Mouse (Mus musculus) telencephalon, adult 2 months (tissue): Measurements from ENCODE around the gene Gm20388.

Source experiments
- DNase-seq: peaks from one replicate; pipeline ENCODE4 v3.0.0-alpha.2; 2011; ENCODE audit warnings: low read depth, low spot score

The Gm20388 gene

DNA sequence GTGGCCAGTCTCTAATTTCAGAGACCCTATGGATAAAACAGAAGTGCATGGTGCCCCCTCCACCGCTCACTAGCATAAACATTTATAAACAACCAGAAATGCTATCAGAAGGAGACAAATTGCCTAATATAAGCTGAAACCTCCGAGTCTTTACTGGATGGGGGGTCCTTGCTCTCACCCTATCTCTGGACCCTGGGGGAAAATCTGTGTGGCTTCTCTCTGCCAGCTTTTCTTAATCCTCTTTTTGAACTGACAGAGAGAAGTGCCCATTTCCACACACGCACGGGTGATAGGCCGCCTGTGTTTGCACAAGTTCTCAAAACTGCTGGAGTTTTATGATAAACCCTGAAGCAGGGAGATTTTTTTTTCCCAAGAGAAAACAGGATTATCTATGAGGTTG lies 3744.1 kb downstream of the Gm20388 start:
- no peak for DNase-seq

DNA sequence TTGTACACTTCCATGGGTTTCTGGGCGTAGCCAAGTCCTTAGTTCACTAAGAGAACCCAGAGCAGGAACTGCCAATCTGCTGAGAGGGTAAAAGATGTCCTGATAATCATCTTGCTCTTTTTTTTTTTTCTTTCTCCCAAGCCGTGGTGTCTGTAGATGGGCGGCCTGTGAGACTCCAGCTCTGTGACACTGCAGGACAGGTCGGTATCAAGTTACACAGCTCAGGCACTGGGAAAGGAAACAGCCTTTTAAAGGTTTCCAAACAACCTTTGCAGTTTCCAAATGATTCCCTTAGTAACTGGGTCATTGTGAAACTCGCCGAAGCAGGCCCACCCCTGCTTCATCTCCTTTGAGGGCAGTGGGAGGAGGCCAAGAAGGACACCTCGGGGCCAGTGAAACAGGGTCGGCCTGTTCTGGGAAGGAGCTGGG lies 3744.7 kb downstream of the Gm20388 start:
- no peak for DNase-seq

DNA sequence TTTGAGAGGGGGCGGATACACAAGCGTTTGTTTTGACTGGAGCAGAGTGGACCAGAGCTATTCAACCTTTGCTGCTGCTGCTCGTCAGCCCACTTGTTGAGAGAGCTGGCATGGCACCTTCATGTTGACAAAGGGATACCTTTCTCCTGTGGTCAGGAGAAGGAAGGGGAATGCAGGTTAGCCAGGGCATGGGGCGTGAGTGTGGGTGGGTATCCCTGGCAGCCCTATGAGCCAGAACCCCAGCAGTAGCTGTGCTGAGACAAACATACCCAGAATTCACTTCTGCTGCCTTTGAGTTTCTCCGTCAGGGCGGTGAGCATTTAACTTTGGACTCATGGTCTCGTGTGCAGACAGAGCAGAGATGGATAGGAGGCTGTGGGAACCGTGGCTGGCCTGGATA lies 3747.2 kb downstream of the Gm20388 start:
- no peak for DNase-seq

DNA sequence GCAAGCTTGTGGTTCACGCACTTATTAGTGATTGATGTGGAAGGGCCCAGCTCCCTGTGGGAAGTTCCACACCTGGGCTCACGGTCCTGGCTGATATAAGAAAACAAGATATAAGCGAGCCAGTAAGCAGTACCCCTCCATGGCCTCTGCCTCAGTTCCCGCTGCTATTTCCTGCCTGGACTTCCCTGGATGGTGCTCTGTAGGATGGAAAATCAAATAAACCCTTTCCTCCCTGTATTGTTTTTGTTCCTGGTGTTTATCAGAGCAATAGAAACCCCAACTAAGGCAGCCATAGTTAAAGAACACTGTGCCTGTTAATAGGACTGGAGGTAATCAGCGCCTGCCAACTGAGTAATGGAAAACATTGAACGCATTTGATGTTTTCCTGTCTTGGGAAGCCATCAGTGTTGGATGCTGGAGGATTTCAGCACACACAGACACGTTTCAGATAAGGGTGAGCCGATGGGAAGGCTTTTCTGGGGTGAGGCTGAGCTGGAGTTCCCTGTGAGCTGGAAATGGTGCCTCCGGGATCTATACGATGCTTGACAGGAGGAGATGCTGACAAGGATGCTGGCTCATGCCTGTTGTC lies 3748.9 kb downstream of the Gm20388 start:
- no peak for DNase-seq

DNA sequence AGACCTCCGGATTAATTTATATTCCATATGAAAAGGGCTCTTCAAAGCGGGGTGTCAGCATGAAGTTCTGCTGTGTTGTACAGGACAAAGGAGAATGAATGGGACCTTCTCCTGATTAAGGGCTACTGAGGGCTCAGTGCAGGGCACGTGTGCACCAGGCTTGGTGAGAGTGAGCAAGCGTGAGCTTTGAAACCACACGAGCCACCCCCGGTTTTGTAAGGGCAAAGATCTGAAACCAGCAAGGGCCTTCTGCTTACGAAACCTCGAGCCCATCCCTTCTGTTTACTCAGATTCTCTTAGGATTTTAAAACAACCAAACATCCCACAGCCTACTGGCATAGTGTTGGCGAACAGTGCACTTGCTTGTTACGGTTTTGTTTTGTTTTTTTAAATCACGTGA lies 3750.9 kb downstream of the Gm20388 start:
- no peak for DNase-seq

DNA sequence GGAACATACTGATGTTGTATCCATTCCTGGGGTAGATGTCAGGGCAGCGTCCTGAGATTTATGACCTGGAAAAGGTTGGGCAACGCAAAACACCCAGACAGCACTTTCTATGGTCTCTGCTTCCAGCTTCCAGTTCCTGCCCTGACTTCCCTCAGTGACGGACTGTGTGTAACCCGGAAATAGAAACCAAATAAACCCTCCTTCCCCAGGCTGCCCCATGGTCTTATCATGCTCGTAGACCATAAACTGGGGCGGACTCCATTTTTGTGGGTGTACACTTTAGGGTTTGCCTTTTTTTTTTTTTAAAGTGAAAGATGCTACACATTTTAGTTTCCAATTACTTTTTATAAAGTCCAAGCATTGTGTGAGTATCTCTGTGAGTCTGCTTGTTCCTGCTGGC lies 3754.9 kb downstream of the Gm20388 start:
- no peak for DNase-seq

DNA sequence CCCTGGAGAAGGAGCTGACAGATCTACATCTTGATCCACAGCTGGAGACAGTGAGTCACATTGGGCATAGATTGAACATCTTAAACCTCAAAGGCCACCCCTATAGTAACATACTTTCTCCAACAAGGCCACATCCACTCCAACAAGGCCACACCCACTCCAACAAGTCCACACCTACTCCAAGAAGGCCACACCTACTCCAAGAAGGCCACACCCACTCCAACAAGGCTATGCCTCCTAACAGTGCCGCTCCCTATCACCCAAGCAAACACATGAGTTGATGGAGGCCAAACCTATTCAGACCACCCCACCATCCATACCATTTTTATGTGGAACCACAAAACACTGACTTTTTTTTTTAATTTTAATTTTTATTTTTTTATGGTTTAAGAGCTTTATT lies 3756.2 kb downstream of the Gm20388 start:
- DNase-seq, result no peak

DNA sequence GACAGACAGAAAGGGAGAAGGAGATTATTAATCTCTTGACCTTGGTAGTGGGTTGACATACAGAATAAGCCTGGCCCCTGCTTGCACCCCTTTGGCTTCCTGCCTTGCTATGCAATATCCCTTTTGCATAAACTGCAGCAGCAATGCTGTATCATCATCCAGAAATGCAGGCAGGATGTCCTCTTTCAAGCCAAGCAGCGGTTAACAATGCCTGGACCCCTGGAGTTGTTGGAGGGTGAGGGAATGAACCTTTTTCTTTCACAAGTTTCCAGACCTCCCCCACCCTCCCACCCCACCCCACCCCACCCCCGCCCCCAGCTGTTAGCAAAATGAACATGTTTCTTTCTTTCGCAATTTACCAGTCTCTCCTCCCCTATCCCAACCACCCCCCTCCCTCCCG lies 3758.0 kb downstream of the Gm20388 start:
- no peak for DNase-seq

DNA sequence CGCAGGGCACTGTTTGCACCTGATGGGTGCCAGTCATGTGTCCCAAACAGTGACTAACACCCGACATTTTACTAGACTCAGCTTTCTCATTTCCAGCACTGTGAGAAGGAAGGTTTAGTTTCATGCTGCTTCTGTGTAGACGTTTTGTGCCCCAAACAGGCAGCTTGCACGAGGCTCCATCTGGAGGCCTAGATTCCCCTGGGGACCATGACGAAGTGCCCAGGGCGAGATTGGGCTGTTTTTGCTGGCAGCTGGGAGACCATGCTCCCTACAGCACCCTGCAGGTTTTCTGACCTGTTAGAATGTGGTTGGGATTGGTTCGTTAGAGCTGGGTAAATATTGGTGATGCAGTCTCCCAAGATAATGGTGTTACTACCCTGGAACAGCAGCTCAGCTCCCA lies 3760.1 kb downstream of the Gm20388 start:
- no peak for DNase-seq

DNA sequence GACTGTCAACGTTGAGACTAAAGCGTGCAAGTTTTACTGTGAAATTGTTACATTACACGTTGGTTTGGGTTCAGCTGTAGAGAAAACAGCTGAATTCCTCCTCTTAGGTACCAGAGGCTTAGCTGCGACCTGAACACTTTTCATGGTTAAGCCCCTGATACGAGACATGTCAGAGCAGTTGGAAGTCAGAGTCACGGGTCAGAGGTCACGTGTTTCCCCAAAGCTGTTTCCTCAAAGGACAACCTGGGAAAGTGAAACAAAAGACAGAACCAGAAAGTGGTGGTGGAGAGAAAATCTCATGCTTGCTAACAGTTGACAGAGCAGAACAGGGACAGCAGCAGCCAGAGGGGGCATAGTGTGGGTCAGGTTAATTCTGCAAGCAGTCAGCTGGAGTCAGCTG lies 3760.8 kb downstream of the Gm20388 start:
- no peak for DNase-seq

DNA sequence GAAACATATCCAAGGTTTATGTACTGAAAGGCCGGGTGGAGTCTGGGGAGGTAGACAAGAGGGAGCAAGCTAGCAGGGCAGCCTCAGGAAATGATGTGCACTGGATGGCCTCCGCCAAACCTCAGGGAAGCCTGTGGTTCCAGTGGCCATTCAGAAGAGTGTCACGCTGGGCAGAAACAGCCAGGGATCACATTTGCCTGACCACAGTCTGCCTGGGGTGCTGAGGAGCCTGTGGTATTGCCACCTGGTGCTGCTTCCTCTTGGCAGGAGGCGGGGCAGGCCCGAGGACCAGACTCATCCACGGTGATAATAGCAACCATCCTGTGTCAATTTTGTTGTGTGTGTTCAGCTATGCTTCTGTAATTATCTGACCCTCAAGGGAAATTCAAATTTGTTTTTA lies 3762.0 kb downstream of the Gm20388 start:
- no peak for DNase-seq

DNA sequence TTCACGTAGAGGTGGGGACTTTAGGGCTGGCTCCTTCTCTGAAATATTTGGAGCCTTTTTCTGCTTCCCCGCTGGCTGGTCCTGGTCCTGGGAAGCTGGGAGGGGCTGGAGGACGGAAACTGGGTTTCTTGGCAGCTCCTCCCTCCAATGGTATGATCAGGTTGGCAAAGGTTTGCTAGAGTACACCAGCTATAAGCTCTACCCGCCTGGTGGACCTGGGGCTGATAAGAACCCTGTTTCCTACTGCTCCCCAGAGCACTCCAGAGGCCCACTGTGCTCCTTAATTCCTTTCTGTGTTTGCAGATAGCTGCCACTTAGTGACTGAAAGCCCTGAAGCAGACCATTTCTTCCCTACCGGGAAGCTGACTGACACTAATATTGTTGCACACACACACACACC lies 3765.0 kb downstream of the Gm20388 start:
- no peak for DNase-seq

DNA sequence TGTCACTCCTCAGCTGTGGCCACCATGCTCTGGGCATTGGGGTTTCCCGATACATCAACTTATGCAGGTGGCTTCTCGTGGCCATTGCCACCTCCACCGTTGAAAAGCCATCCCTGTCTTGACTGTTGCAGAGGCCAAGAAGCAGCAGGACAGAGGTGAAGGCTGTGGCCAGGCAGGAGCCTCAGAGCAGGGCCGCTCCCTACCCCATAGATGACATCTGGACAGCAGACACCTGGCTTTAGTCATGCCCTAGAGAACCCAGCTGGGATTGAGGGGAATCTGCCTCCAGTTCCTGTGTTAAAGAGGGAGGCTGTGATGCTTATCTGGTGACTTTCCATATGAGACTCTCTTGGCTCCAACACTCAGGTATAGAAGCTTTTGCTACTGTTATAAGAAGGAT lies 3767.7 kb downstream of the Gm20388 start:
- no peak for DNase-seq

DNA sequence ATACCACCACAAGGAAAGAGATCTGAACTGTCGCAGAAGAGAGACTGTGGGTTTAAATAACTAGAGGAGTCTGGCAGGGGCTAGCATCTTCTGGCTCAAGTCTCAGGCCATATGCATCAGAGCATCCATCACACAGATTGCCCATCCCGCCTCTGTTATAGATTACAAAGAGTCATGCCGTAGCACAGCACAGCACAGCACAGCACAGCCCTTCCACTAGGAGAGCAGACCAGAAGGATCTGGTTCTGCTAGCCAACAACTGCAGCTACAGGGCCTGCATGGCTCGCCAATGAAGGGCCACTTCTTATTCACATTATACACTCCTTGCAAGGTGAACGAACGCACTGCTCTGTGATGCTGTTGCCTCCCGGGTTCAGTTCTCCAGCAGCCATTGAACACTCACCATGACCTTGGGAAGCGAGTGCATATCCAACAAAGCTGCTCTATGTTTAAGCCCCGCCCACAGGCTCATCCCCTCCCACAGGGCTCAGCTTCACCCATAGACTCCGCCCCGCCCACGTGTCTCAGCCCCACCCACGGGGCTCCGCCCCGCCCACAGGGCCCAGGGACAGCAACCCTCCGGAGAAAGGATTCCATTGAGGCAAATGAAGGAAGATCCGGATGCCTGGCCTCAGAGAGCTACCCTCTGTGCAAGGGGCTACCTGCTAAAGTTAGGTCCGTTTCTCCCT lies 3771.6 kb downstream of the Gm20388 start:
- no peak for DNase-seq

DNA sequence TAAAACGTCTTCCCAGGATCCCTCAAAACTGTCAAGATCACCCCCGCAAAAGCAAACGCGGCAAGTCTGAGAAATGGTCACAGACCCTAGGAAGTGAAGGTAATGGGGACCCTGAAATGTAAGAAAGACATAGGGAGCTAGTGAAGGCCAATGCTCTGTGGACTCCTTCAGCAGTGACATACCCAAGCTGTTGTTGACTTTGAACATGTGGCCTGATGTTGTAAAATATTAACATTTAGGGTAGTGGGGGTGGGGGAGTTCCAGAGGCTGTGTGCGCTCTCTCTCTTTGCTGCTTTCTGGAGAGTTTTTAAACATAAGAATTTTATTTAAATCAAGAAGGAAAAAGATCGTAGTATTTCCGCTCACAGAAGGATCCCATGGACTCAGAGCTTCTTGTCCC lies 3772.7 kb downstream of the Gm20388 start:
- DNase-seq, result no peak

DNA sequence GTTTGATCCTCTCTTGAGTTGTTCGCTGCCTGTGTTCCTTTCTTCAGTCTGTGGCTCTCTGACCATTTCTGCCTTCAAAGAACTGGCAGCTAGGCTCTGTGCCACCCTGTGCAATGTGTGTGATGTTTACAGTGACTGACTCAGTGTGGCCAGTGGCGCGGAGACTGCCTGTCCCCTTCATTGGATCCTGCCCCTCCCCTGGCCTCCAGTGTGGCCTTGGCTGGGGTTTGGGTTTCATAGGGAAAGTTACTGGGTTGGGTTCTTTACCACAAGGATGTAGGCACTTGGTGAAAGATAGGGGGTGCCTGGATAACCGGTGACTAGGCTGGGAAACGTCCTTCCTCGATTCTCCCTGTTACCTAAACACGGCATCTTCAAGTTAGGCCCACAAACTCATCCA lies 3774.2 kb downstream of the Gm20388 start:
- no peak for DNase-seq

DNA sequence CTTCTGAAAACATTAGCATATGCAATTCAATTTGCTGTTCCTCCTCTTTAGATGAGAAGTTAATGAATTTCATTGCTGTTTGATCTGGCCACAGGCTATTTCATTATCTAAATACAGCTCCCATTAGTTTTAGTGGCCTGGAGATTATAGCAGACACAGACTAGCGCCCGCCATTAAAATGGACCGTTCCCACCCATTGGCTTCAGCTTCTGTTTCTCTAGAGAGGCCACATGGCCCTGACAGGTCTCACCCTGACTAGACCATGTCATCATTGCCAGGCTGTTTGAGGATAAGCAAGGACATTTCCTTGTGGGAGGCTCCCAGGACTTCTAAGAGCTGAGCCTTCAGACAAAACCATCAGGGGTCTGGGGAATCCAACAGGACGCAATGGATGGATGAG lies 3774.8 kb downstream of the Gm20388 start:
- DNase-seq, result no peak

DNA sequence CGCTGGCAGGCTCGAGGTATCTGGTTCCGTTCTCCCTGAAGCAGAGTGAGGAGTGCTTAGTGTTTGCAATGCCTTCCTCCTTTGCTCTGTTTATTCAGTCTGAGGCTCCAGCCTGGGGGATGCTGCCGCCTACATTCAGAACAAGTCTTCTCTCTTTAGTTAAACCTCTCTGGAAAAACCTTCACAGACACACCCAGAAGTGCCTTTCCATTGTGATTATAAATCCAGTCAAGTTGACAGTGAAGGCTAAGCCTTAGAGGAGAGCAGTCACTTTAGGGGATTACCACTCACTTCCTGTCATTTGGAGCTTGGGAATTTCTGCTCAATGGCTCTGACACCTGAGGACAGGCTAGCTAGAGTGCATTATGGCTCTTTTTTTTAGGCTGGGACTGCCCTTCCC lies 3777.2 kb downstream of the Gm20388 start:
- DNase-seq, result no peak

DNA sequence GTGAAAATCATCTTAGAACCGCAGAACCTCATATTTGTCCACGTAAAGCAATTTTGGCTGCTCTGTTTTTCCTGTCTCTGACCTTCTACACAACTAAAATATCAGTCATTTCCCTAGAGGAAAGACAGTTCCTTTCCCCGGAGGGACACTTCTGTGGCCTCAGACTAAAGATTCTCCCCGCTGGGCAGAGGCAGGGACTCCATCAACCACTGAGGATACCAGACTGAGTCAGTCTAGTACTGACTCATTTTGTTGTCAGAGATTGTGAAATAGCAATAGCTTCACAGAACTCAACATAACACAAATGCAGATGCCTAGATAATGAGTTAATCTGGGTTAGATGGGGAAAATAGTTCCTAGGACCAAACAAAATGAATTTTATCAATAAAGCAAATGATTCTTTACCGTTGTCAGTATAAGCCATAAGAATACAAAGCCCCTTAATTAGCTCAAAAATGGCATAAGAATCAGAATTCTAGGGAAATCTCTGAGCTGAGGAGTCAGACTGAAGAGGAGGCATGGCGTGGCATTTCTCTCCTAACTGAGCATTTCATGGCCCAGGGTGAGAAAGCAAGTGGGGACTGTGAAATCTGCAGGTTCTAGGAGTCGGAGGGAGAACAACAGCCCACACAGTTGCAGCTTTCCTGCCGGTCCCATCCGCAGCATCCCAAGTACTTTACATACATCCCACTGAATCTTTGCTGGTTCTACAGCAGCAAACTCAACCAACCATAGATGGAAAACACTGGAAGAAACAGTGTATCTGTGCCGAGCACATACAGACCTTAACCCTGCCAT lies 3781.7 kb downstream of the Gm20388 start:
- no peak for DNase-seq

DNA sequence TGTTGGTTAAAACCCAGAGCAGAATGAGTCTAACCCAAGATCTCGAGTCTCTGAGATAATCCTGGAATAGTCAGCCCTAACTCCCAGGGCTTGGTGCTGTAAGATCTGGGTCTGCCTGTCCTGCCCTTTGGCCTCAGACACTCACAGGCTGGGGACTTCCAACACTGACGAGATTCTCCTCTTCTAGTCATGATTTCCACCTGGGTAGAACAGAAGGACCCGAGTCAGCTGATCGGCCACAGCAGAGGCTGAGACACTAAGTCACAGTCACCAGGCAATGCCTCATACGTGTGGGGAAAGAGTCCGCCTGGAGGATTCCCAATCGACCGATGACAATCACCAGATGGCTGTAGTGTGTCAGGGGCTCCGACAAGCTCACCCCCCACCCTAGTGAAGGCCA lies 3785.5 kb downstream of the Gm20388 start:
- no peak for DNase-seq

DNA sequence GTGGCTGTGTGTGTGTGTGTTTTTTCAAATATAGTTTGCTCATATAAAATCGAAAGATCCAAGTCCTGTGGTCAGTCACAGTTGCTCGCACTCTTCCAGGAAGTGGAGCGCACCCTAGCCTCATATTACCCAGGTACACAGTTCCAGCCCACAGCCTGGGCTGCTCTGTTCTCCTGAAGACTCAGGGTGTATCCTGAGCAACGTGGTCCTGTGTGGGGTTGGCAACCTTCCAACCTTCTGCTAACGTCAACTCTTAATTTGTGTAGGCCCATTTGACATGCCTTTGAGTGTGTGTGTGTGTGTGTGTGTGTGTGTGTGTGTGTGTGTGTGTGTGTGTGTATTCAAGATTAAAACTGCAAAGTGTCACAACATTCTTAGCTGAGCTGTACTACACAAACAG lies 3786.7 kb downstream of the Gm20388 start:
- no peak for DNase-seq

DNA sequence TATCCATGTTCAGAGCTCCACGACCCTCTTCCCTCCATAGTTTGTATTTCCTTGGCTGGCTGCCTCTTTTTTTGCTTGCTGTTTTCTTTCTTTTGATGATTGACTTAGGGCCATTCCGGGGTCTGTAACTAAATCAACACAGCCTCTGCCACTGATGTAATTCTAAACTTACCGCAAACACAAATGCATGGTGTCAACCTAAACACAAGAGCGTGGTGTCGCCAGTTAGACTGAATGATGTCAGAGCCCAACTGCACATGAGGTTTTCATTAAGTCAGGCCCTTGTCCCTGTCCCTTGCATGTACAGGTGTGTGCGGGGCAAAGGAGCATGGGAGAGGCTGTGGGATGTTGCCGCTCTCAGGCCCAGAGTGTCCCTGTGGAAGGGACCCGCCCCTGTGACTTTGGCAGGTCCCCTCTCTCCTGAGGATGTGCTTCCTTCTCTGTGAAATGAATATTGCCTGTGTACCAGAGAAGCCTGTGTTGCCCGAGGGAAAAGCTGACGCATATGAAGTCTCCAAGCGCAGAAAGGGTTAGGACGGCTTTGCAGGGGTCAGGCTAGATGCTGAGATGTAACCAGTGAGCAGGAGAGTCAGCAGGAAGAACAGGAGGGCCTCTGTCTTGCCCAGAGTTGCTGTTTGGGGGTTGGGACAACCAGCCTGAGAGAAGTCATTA lies 3789.9 kb downstream of the Gm20388 start:
- DNase-seq, result no peak
